Mouse (Mus musculus): ENCODE data around the gene G3bp2.

The G3bp2 gene

DNA sequence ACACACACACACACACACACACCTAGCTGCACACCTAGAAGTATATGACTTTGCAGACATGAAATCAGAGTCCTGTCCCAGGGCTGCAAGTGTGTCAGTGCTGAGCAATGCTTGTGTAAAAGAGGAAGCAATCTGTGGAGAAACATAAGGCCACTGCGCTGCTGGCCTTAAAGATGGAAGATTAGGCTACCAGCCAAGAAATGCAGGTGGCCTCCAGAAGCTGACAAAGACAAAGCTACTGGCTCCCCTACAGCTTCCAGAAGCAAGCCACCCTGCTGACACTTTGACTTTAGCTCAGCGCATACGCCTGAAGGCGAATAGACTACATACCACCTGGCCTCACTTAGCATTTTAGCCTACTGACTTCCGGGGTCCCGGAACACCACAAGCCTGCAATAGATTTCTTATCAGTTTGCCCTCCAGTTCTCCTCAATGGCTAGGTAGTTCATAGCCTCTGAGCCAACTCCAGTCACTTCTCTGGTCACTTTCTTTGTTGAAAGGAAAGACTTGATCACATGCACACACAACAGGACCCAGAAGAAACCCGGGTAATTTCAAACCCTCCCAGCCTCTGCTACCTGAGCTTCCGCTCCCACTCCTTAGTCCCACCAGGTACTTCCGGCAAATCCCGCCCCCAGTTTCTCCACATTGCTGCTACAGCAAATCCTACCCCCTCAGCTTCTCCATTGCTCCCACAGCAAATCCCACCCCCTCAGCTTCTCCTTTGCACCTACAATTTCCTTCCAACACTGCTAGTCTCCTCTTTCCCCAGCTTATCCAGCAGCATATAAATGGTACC lies 23.0 kb upstream of the G3bp2 start:
- in situ Hi-C loops (cut with MboI; ENCODE audit: low pct_unique_long_range_greater_than_20kb in 1 of 2, low sequenced_read_pairs in 2 of 2, unreplicated experiment in 1 of 2) = no loop called here

DNA sequence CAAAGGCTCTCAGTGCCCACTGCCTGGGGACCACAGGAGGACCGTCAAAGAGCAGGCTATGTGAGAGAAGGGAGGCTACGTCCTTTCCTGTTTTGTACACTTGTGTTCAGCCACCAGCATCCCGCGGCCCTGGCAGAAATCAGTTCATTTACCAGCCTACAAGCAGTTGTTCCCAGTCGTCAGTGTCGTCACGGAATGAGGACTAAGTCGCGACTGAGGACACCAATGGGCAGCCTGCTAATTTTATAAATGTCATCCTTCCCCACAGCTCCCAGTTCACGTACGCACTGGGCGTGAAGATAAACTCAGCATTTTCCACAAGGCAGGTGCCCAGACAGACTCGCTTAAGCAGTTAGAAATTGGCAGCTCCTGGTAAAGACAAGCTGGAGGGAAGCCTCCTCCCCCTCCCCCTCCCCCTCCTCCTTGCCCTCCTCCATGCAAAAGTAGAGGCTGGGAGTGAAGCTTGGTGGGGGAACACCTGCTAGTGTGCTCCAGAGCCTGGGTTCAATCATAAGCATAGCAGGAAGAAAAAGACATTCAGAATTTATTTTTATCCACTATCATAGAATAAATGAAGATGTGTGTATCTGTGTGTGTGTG lies 20.4 kb upstream of the G3bp2 start:
- in situ Hi-C loops (cut with MboI; ENCODE audit: low pct_unique_long_range_greater_than_20kb in 1 of 2, low sequenced_read_pairs in 2 of 2, unreplicated experiment in 1 of 2) = no loop called here

- in situ Hi-C loops (cut with MboI; ENCODE audit: low pct_unique_long_range_greater_than_20kb in 1 of 2, low sequenced_read_pairs in 2 of 2, unreplicated experiment in 1 of 2) = no loop called here
Measured at GRCm38 (mm10) chr5:92103062-92103461, 19.5 kb upstream of the G3bp2 start.

GRCm38 (mm10) chr5:92101601-92102000 lies 18.1 kb upstream of the G3bp2 start:
- in situ Hi-C loops (cut with MboI; ENCODE audit: low pct_unique_long_range_greater_than_20kb in 1 of 2, low sequenced_read_pairs in 2 of 2, unreplicated experiment in 1 of 2) = no loop called here

DNA sequence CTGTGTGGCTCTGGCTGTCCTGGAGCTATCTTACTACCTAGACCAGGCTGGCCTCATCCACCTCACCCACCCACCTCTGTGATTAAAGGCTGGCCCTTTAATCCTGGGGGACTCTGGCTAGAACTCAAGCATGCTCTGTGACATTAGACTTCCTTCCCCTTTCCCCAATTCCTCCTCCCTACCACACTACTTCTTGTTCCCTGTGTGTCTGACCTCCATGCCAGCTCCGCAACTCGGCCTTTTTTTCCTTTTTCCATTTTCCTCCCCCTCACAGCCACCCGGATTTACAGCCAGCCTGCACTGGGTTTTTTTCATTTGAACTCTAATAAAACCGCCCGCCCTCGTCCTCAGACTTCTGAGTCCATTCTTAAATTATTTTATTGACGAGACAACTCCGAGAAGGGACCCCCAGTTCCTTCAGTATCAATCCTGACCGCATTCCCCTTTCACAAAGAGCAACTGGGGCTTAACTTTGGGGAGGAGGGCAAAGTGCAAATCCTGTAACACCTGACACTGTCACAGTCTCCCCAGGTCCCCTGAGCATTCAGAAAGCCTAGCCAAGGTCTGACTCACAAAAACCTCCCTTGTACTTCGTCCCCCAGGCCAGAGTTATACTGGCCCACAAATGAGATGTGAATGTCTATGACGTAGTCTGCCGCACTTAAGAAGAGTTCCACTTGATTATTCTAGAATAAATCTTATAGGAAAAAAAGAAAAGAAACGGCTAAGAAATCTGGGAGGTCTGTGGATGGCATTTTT lies 15.0 kb upstream of the G3bp2 start:
- in situ Hi-C loops (cut with MboI; ENCODE audit: low pct_unique_long_range_greater_than_20kb in 1 of 2, low sequenced_read_pairs in 2 of 2, unreplicated experiment in 1 of 2) = no loop called here

GRCm38 (mm10) chr5:92097779-92098178 lies 14.3 kb upstream of the G3bp2 start:
- in situ Hi-C loops (cut with MboI; ENCODE audit: low pct_unique_long_range_greater_than_20kb in 1 of 2, low sequenced_read_pairs in 2 of 2, unreplicated experiment in 1 of 2) = no loop called here

DNA sequence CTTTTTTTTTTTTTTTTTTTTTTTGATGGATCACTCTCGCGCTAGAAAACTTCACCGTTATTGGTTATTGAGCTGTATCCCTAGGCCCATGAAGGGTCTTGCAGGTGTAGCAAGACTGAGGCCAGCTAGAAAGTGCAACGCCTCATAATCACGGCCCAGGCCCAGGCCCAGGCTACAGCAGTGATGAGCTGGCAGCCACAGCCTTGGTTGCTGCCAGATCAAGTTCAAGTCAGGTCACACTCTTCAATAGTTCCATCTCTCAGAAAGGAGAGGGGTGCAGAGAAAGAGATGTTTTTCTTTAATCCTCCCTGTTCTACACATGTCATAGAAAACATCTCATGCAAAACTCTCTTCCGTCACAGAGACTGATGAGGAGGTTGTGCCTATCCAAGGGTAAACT lies 13.3 kb upstream of the G3bp2 start:
- in situ Hi-C loops (cut with MboI; ENCODE audit: low pct_unique_long_range_greater_than_20kb in 1 of 2, low sequenced_read_pairs in 2 of 2, unreplicated experiment in 1 of 2) = no loop called here

DNA sequence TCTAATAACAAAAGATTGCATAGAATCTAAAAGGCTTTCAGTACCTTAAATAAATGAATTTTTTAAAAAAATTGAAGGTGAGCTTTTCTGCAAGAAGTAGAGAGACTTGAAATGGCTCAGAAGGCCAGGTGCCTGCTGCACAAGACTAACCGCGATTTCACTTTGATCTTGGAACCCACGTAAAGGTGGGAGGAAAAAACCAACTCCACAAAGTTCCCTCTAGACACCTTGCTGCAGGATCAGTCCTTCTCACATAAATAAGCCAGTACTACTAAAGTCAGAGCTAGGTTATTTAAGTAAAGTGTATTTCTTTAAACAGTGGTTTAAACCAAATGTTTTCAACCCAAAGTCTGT lies 10.5 kb upstream of the G3bp2 start:
- in situ Hi-C loops (cut with MboI; ENCODE audit: low pct_unique_long_range_greater_than_20kb in 1 of 2, low sequenced_read_pairs in 2 of 2, unreplicated experiment in 1 of 2) = no loop called here

- in situ Hi-C loops (cut with MboI; ENCODE audit: low pct_unique_long_range_greater_than_20kb in 1 of 2, low sequenced_read_pairs in 2 of 2, unreplicated experiment in 1 of 2) = no loop called here
Measured at GRCm38 (mm10) chr5:92093263-92094061, 9.9 kb upstream of the G3bp2 start.

- in situ Hi-C loops (cut with MboI; ENCODE audit: low pct_unique_long_range_greater_than_20kb in 1 of 2, low sequenced_read_pairs in 2 of 2, unreplicated experiment in 1 of 2) = no loop called here
Measured at GRCm38 (mm10) chr5:92087469-92087868, 4.0 kb upstream of the G3bp2 start.

GRCm38 (mm10) chr5:92085821-92086550 lies 2.5 kb upstream of the G3bp2 start:
- in situ Hi-C loops (cut with MboI; ENCODE audit: low pct_unique_long_range_greater_than_20kb in 1 of 2, low sequenced_read_pairs in 2 of 2, unreplicated experiment in 1 of 2) = no loop called here

- in situ Hi-C loops (cut with MboI; ENCODE audit: low pct_unique_long_range_greater_than_20kb in 1 of 2, low sequenced_read_pairs in 2 of 2, unreplicated experiment in 1 of 2) = no loop called here
Measured at GRCm38 (mm10) chr5:92085246-92085645, 1.7 kb upstream of the G3bp2 start.

- in situ Hi-C loops (cut with MboI; ENCODE audit: low pct_unique_long_range_greater_than_20kb in 1 of 2, low sequenced_read_pairs in 2 of 2, unreplicated experiment in 1 of 2) = loop anchor here in 1 of 2 experiments (5.0 kb wide), 1 partner anchor 34 kb away; no protein-coding TSS in a partner anchor
Measured at GRCm38 (mm10) chr5:92082821-92083401, 608 bp downstream of the G3bp2 start.

- in situ Hi-C loops (cut with MboI; ENCODE audit: low pct_unique_long_range_greater_than_20kb in 1 of 2, low sequenced_read_pairs in 2 of 2, unreplicated experiment in 1 of 2) = loop anchor here in 1 of 2 experiments (5.0 kb wide), 1 partner anchor 36 kb away; no protein-coding TSS in a partner anchor
Measured at GRCm38 (mm10) chr5:92081326-92081725, 2.2 kb downstream of the G3bp2 start.

- in situ Hi-C loops (cut with MboI; ENCODE audit: low pct_unique_long_range_greater_than_20kb in 1 of 2, low sequenced_read_pairs in 2 of 2, unreplicated experiment in 1 of 2) = loop anchor here in 1 of 2 experiments (5.0 kb wide), 1 partner anchor 37 kb away; no protein-coding TSS in a partner anchor
Measured at GRCm38 (mm10) chr5:92080400-92080799, 3.1 kb downstream of the G3bp2 start.

- in situ Hi-C loops (cut with MboI; ENCODE audit: low pct_unique_long_range_greater_than_20kb in 1 of 2, low sequenced_read_pairs in 2 of 2, unreplicated experiment in 1 of 2) = loop anchor here in 1 of 2 experiments (5.0 kb wide), 1 partner anchor 38 kb away; no protein-coding TSS in a partner anchor
Measured at GRCm38 (mm10) chr5:92079304-92079703, 4.2 kb downstream of the G3bp2 start.

GRCm38 (mm10) chr5:92078751-92079150 lies 4.8 kb downstream of the G3bp2 start:
- in situ Hi-C loops (cut with MboI; ENCODE audit: low pct_unique_long_range_greater_than_20kb in 1 of 2, low sequenced_read_pairs in 2 of 2, unreplicated experiment in 1 of 2) = loop anchor here in 1 of 2 experiments (5.0 kb wide), 1 partner anchor 39 kb away; no protein-coding TSS in a partner anchor
